Mouse (Mus musculus) pancreas, adult 10 weeks (tissue): ENCODE data around the gene Lrrc58. TPM values are rescaled to one million over a fixed set of nuclear protein-coding genes. Genes with fewer than 3 reads are reported as not detected.

Source experiments
- polyA plus RNA-seq: library from polyadenylated mRNA; stranded (reverse); fragments of 350-450 nt; fragmentation: Illumina TruSeq; extraction: RNeasy Lipid Tissue Mini Kit (QIAGEN cat#74804); gene quantifications from one replicate; pipeline ENCODE4 v1.2.3, GENCODE M21; 2015; ENCODE audit warnings: low read depth, low replicate concordance; ENCODE audit not compliant: insufficient read depth

The Lrrc58 gene
- polyA plus RNA-seq: 6.2 TPM

GRCm38 (mm10) chr16:37867791-37868505 is at the start of gene Lrrc58:
Lrrc58 (plus strand) TSS chr16:37868389.

GRCm38 (mm10) chr16:37861029-37861428 is 7.2 kb upstream of the Lrrc58 start, which contains the start of gene Gm36028:
Gm36028 (minus strand) TSS chr16:37861146.

GRCm38 (mm10) chr16:37916138-37916817 is 48.1 kb downstream of the Lrrc58 start, which contains the start of gene Gpr156:
Gpr156 (plus strand) TSS chr16:37916496.

Other genes with a start within 250 kb of the Lrrc58 start
- 19.6 TPM for gene Ndufb4, start 213.9 kb upstream of the Lrrc58 start, polyA plus RNA-seq
- gene Fstl1, start 91.5 kb upstream of the Lrrc58 start, polyA plus RNA-seq: 28.0 TPM
- not detected for gene Gm36028, start 7.2 kb upstream of the Lrrc58 start, polyA plus RNA-seq
- not detected for gene Gpr156, start 48.1 kb downstream of the Lrrc58 start, polyA plus RNA-seq
- 4.2 TPM for gene Gsk3b, start 220.6 kb downstream of the Lrrc58 start, polyA plus RNA-seq